Mouse (Mus musculus): ENCODE data around the gene Prkacb. TPM values are rescaled to one million over a fixed set of nuclear protein-coding genes. Genes with fewer than 3 reads are reported as not detected.

Gene Prkacb
- polyA plus RNA-seq, 1 experiment from 2014 or later, result 194 TPM

DNA sequence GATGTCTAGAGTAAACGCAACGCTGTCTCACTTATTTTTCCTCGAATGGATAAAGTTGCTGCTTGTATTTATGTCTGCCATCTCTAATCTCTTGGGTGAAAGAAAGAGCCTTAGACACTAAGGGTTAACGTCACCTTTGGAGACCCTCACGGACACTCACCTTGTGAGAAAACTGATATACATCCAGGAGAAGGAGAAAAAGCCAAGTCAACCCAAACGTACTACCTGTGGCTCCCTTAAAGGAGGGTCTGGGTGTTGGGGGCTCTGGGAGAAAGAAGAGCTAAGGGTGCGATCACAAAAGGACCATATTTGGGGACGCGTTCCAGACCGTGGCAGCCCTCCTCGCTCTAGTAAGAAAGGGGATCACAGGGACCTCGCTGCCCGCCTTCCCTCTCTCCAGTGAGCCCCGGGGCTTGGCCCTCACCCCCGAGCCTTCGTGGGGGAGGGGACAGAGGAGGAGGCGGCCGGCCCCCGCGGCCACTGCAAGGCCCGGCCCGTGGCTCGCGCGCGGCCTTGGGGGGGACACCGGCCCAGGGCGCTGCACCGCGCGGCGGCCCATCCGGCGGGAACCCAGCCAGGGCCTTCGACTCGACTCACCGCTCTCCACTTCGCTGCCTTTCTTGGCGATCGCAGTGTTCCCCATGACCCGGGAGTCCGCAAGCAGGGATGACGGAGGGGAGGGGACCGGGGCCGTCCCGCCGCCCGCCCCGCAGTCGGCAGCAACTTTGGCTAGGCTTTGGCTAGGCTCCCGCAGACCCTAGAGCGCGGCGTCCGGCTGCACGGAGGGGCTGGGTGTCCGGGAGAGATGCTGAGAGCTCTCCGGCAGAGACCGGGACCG lies 530 bp downstream of the Prkacb start:
- Histone ChIP-seq H3K4me3 (peak overlapping the region; percentile 97), H3K4me2 (peak overlapping the region; percentile 74), H3K9me3 (no peaks in the 10 kb centered on the region), H3K9ac (peak overlapping the region; percentile 75), H3K4me1 (peaks cover 21% of the 10 kb centered on the region), H3K36me3 (replicated peaks) (no peaks in the 10 kb centered on the region), H3K27me3 (replicated peaks) (0 out of 2 replicates have a peak, but pooled peaks cover 4% of the 10 kb centered on the region), H3K27ac (peak overlapping the region; percentile 98)
- 1% methylated on average over 49 of the region's 60 CpGs for WGBS
- peak; percentile 82 for ATAC-seq (replicated peaks)

DNA sequence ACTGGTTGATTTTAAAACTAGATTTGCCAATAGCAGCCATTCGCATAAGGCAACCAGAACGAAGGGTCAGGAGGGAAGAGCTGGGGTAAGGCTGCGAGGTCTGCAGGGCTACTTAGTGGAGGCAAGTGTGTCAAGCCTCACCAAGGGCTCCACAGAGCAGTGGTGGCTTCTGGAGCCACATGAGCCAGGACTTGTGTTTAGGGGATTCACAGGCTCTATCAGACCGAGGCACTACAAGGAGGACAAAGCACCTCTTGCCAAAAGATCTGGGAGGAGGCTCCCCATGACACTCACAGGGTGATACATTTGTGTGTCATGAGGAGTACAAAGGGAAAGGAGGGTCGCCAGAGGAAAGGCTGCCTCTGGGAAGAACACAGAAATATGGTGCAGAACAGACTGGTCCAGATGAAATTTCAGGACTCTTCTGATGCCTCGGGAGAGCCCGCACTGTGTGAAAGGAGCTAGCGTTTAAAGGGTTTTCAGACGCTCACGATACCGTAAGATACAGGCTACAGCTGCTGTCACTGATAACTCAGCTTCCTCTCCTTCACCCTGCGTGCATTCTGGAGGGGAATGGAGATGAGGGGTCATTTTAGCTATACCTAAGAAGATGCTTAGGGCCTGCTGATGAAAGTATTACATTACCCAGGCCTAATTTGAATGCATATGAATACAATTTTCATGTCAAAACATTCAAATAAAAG lies 19.1 kb downstream of the Prkacb start:
- 83% methylated on average over 12 of the region's 12 CpGs for WGBS
- H3K36me3 ChIP-seq (replicated peaks), result no peaks in the 10 kb centered on the region
- H3K9ac ChIP-seq, result no peak overlapping the region
- H3K27ac ChIP-seq, result no peak overlapping the region
- H3K4me2 ChIP-seq, result no peak overlapping the region
- no peaks in the 10 kb centered on the region for H3K9me3 ChIP-seq
- no peak overlapping the region for H3K4me3 ChIP-seq
- no peak for ATAC-seq (replicated peaks)
- H3K4me1 ChIP-seq, result no peaks in the 10 kb centered on the region
- no peaks in the 10 kb centered on the region for H3K27me3 ChIP-seq (replicated peaks)

DNA sequence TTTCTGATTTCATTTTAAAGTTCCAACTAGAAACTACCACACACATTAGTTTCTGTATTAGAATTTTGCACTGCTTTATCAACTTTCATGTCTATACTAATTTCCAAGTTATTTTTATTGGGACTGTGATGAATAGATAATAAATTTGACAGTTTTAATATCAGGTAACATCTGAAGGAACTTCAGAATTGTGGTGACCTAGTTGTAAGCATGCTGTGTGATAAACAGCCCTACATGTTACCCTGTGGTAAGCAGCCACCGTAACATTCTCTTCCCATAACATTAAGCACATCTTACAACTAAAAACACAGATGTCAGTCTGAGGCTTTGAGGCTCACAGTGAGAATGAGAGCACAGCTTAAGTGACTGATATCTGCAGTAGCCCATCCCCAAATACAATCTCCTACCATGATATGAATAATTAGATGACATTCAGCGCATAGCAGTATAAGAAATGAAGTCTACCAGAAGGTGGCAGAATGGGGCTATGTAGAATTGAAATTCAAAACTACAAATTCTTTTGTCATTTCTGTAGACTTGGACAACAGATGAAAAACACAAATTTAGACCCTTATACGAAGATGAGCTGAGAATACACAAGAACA lies 20.5 kb downstream of the Prkacb start:
- ATAC-seq (replicated peaks), result no peak
- no peaks in the 10 kb centered on the region for H3K36me3 ChIP-seq (replicated peaks)
- WGBS, result 84% methylated on average over 3 of the region's 3 CpGs
- H3K9me3 ChIP-seq, result no peaks in the 10 kb centered on the region
- no peak overlapping the region for H3K27ac ChIP-seq
- no peak overlapping the region for H3K4me3 ChIP-seq
- H3K9ac ChIP-seq, result no peak overlapping the region
- no peak overlapping the region for H3K4me2 ChIP-seq
- H3K27me3 ChIP-seq (replicated peaks), result no peaks in the 10 kb centered on the region
- H3K4me1 ChIP-seq, result no peaks in the 10 kb centered on the region

DNA sequence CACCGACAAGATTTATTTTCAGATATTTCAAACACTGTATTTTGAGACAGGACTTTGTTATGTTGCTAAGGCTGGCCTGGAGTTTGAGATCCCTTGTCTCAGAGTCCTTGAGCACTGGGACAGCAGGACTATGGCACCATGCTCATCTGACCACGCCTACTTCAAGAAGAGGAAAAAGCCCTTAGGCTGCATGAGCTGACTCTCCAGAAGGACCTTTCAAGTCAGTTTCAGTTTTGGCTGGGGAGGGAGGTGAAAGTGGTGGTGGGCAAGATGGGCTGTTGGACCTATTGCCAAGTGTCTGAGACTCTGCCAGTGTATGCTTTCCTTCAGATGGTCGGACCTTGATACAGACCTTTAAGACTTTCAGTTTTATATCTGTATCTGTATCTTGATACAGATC lies 28.6 kb downstream of the Prkacb start:
- Histone ChIP-seq H3K4me1 (peaks cover 14% of the 10 kb centered on the region), H3K27ac (peak overlapping the region; percentile 16; the same call in 1 of the 2 replicates), H3K4me3 (no peak overlapping the region), H3K4me2 (no peak overlapping the region), H3K9ac (no peak overlapping the region), H3K36me3 (replicated peaks) (no peaks in the 10 kb centered on the region), H3K9me3 (no peaks in the 10 kb centered on the region), H3K27me3 (replicated peaks) (no peaks in the 10 kb centered on the region)
- WGBS, result 87% methylated on average over 3 of the region's 3 CpGs
- peak; percentile 63; the same call in 1 of the 2 replicates for ATAC-seq (replicated peaks)

DNA sequence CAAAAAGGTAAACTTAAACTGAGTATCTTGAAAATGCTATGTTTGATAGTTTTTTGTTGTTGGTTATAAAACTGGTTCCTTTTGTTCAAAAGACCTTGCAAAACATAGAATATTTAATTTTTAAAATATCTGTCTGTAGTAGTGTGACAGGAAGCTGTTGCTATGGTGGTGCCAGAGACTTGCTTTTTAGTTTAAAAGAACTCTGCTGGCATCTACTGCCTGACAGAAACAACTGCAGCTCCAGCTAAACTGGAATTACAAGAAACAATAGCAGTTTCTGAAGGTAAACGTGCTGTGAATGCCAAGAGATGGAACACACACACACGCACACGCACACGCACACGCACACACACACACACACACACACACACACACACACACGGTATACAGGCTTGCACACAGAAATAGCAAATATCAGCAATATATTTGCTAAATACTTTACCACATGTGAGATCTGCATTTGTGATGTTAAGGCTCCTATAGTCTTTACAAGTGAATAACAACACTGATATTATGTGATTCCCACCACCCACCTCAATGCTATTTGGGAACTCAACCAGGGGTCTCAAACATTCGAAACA lies 29.1 kb downstream of the Prkacb start:
- H3K27me3 ChIP-seq (replicated peaks), result no peaks in the 10 kb centered on the region
- H3K4me2 ChIP-seq, result no peak overlapping the region
- 72% methylated on average over 7 of the region's 7 CpGs for WGBS
- no peak overlapping the region for H3K9ac ChIP-seq
- no peaks in the 10 kb centered on the region for H3K36me3 ChIP-seq (replicated peaks)
- no peak overlapping the region for H3K4me3 ChIP-seq
- H3K4me1 ChIP-seq, result peaks cover 16% of the 10 kb centered on the region
- peak; percentile 57; the same call in 1 of the 2 replicates for ATAC-seq (replicated peaks)
- no peaks in the 10 kb centered on the region for H3K9me3 ChIP-seq
- H3K27ac ChIP-seq, result peak overlapping the region; percentile 16; the same call in 1 of the 2 replicates

DNA sequence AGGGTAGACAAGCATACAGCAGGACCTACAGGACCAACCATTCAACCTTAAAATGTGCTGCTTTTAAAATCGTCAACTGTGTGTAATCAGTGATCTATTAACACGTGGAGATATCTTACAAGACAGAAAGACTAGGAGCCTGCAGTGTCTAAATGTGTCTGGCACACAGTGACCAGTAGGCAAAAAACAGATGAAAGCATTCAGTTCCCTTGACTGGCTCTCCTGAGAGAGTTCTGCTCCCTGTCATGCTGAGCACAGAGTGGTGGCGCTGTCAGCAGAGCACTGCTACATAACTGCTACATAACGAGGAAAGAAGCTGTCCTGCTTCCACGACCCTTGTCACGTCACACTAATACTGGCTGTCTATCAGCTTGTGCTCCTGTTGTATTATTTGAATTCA lies 30.2 kb downstream of the Prkacb start:
- 26% methylated on average over 6 of the region's 6 CpGs for WGBS
- H3K36me3 ChIP-seq (replicated peaks), result no peaks in the 10 kb centered on the region
- ATAC-seq (replicated peaks), result no peak
- peaks cover 16% of the 10 kb centered on the region for H3K4me1 ChIP-seq
- no peak overlapping the region for H3K27ac ChIP-seq
- H3K27me3 ChIP-seq (replicated peaks), result no peaks in the 10 kb centered on the region
- no peaks in the 10 kb centered on the region for H3K9me3 ChIP-seq
- H3K9ac ChIP-seq, result no peak overlapping the region
- no peak overlapping the region for H3K4me2 ChIP-seq
- H3K4me3 ChIP-seq, result no peak overlapping the region

DNA sequence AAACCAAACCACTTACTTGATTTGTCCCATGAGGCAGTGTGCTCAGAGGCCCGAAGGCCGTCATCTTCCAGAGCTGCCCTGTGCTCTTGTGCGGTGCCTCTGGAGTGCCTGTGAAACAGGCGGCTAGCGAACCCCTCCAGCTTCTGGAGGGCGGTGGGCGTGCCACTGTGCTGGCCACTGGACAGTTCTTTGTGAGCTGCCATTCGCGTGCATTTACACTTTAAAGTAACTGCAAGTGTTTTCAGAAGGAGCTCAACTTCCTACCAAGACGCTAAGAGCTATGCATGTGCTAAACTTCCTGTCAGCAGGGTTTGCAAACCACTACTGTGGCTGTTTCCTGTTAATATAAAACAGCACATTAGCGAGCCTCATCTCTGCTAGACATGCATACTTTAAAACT lies 31.7 kb downstream of the Prkacb start:
- no peak overlapping the region for H3K4me3 ChIP-seq
- no peaks in the 10 kb centered on the region for H3K27me3 ChIP-seq (replicated peaks)
- no peak overlapping the region for H3K9ac ChIP-seq
- WGBS, result 18% methylated on average over 11 of the region's 11 CpGs
- H3K36me3 ChIP-seq (replicated peaks), result no peaks in the 10 kb centered on the region
- H3K27ac ChIP-seq, result no peak overlapping the region
- peaks cover 16% of the 10 kb centered on the region for H3K4me1 ChIP-seq
- 0 out of 2 replicates have a peak overlapping the region, but pooled peaks have one; percentile 11 for H3K4me2 ChIP-seq
- H3K9me3 ChIP-seq, result no peaks in the 10 kb centered on the region
- ATAC-seq (replicated peaks), result no peak

DNA sequence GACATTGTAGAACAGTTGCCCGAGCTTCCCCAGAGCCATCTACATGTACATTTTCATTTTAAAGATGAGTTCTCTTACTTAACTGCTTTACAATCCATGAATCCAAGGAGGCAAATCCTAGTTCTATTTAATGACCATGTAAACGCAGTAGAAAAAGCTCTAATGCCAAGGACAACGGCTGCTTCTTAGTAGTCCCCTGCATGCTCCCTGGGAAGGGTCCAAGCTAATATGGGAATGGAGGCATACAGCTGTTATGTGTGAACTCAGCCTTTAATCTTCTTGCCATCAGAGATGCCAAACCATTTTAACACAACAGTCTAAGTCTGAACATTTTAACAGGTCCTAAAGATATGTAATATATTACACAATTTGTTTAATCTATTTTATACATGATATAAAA lies 32.5 kb downstream of the Prkacb start:
- Histone ChIP-seq H3K27me3 (replicated peaks) (no peaks in the 10 kb centered on the region), H3K9me3 (no peaks in the 10 kb centered on the region), H3K4me2 (no peak overlapping the region), H3K4me3 (no peak overlapping the region), H3K9ac (no peak overlapping the region), H3K36me3 (replicated peaks) (no peaks in the 10 kb centered on the region), H3K4me1 (peaks cover 16% of the 10 kb centered on the region), H3K27ac (no peak overlapping the region)
- WGBS, result 55% methylated on average over 3 of the region's 3 CpGs
- no peak for ATAC-seq (replicated peaks)

DNA sequence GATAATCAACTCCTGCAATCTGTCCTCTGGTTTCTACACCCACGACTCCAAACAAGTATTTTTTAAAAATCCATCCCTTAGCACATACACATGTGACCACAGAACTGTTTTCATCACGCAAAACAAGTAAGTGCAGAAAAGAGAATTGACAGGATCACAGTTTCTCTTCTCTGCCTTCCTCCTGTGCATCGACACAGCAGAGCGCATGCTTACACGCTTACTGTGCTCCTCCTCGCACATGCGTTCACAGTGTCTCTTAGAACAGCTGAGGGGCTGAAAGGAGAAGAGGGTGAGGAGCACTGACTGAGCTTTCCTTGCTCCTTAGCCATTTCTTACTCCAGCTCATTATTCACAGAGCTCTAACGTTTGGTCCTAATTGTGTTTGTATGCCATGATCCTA lies 33.9 kb downstream of the Prkacb start:
- H3K36me3 ChIP-seq (replicated peaks), result no peaks in the 10 kb centered on the region
- no peak overlapping the region for H3K4me3 ChIP-seq
- no peak overlapping the region for H3K4me2 ChIP-seq
- H3K9ac ChIP-seq, result no peak overlapping the region
- no peaks in the 10 kb centered on the region for H3K27me3 ChIP-seq (replicated peaks)
- peaks cover 16% of the 10 kb centered on the region for H3K4me1 ChIP-seq
- WGBS, result 79% methylated on average over 8 of the region's 8 CpGs
- ATAC-seq (replicated peaks), result no peak
- H3K27ac ChIP-seq, result no peak overlapping the region
- H3K9me3 ChIP-seq, result no peaks in the 10 kb centered on the region

DNA sequence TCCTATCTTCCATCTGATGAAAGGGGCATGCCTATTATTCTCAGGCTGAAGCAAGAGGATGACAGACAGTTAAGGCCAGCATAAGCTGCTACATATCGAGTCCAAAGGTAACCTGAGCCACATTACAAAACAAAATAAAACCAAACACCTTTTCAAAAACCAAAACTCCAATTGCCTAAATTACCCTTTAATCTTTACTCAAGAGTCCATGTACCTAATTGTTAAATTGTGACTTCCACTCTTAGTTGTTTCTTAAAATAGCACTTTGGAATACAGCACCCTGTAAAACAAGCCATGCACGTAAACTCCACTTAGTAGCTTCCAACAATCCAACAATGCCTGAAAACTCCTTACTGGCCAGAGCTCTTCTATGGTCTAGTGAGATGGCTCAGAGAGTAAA lies 34.3 kb downstream of the Prkacb start:
- H3K9ac ChIP-seq, result no peak overlapping the region
- no peaks in the 10 kb centered on the region for H3K9me3 ChIP-seq
- WGBS, result 74% methylated on average over 2 of the region's 2 CpGs
- peaks cover 16% of the 10 kb centered on the region for H3K4me1 ChIP-seq
- ATAC-seq (replicated peaks), result no peak
- no peaks in the 10 kb centered on the region for H3K36me3 ChIP-seq (replicated peaks)
- H3K4me3 ChIP-seq, result no peak overlapping the region
- H3K27ac ChIP-seq, result no peak overlapping the region
- H3K4me2 ChIP-seq, result no peak overlapping the region
- H3K27me3 ChIP-seq (replicated peaks), result no peaks in the 10 kb centered on the region

DNA sequence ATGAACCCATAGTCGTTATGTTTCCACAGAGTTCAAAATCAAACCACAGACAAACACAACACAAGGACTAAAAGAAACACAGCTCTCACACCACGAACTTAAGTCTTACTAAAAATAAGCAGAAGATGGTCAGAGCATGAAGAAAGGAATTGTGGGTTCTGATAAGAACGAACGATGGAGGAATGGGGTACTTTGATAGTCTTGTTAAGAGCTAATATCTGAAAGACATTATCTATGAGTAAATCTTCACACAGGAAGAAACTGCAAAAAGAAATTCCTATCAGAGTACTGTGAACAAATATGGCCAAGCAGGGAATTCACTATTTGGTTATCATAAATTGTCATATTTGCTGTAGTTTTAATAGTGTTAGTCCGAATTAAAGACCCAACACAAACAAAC lies 36.1 kb downstream of the Prkacb start:
- H3K9ac ChIP-seq, result no peak overlapping the region
- no peaks in the 10 kb centered on the region for H3K36me3 ChIP-seq (replicated peaks)
- no peaks in the 10 kb centered on the region for H3K9me3 ChIP-seq
- no peak for ATAC-seq (replicated peaks)
- no peak overlapping the region for H3K4me3 ChIP-seq
- 89% methylated on average over 5 of the region's 5 CpGs for WGBS
- H3K4me2 ChIP-seq, result no peak overlapping the region
- H3K4me1 ChIP-seq, result peaks cover 11% of the 10 kb centered on the region
- H3K27me3 ChIP-seq (replicated peaks), result no peaks in the 10 kb centered on the region
- no peak overlapping the region for H3K27ac ChIP-seq

DNA sequence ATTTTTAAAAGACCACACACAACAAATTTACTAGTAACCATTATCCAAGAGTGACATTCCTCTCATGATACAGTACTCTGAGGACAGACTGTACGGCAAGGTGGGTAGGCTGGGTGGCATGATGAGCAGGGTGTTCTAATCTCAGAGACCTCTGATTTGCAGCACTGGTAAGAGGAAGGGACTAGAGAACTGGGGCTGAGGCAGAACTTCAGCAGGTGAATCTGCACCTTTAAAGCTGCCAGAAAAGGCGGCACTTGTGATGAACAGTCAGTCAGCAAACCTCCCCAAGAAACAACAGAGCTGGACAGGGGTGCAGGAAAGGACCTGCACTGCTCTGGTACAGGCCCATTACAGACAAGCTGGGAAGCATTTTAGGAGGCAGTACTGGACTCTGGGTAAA lies 41.9 kb downstream of the Prkacb start:
- H3K27me3 ChIP-seq (replicated peaks), result no peaks in the 10 kb centered on the region
- H3K36me3 ChIP-seq (replicated peaks), result no peaks in the 10 kb centered on the region
- ATAC-seq (replicated peaks), result no peak
- peak overlapping the region; percentile 56 for H3K4me2 ChIP-seq
- peak overlapping the region; percentile 40; the same call in 1 of the 2 replicates for H3K9ac ChIP-seq
- 52% methylated on average over 2 of the region's 2 CpGs for WGBS
- H3K27ac ChIP-seq, result peak overlapping the region; percentile 89
- peaks cover 36% of the 10 kb centered on the region for H3K4me1 ChIP-seq
- peak overlapping the region; percentile 43 for H3K4me3 ChIP-seq
- H3K9me3 ChIP-seq, result no peaks in the 10 kb centered on the region
